Mouse (Mus musculus): Measurements from ENCODE around the gene Fsd2. TPM values are rescaled to one million over a fixed set of nuclear protein-coding genes. Genes with fewer than 3 reads are reported as not detected.

Gene Fsd2
- polyA plus RNA-seq, 1 experiment from 2014 or later: 0.04 TPM

DNA sequence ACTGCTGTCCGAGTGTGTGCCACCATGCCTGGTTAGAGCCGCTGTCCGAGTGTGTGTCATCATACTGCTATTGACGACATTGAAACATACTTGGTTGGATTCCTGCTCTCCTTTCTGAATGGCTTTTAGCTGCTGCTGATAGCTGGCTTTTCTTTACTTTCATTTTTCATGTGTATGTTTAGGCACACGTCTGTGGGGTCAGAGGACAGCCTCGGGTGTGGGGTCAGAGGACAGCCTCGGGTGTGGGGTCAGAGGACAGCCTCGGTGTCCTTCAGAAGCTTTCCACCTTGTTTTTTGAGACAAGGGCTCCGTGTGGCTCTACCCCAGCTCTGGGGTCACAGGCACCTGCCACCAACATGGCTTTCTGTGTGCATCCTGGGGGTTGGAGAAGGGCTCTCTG lies 25.9 kb upstream of the Fsd2 start:
- no peaks in the 10 kb centered on the region for H3K9me3 ChIP-seq (replicated peaks; ENCODE audit: low read length)
- no peak overlapping the region for H3K9ac ChIP-seq (ENCODE audit: low read depth, low read length)
- TF ChIP-seq CTCF (IDR thresholded peaks at IDR 0.05; ENCODE audit: low read depth): no peak
- no peak overlapping the region for H3K4me3 ChIP-seq (replicated peaks; ENCODE audit: low read depth, low read length)
- DNase-seq (ENCODE audit: low spot score) (no peak), ATAC-seq (replicated peaks; ENCODE audit: low FRiP score, low read depth) (no peak)
- no peaks in the 10 kb centered on the region for H3K4me1 ChIP-seq (replicated peaks; ENCODE audit: insufficient read depth, low read length)
- no peaks in the 10 kb centered on the region for H3K27me3 ChIP-seq (ENCODE audit: insufficient read depth, low read length)
- H3K4me2 ChIP-seq (ENCODE audit: low read length): no peak overlapping the region
- whole genome bisulfite sequencing: 83% methylated on average over 9 of the region's 9 CpGs
- H3K36me3 ChIP-seq (ENCODE audit: insufficient read depth, low read length): peaks cover 38% of the 10 kb centered on the region
- no peak overlapping the region for H3K27ac ChIP-seq

DNA sequence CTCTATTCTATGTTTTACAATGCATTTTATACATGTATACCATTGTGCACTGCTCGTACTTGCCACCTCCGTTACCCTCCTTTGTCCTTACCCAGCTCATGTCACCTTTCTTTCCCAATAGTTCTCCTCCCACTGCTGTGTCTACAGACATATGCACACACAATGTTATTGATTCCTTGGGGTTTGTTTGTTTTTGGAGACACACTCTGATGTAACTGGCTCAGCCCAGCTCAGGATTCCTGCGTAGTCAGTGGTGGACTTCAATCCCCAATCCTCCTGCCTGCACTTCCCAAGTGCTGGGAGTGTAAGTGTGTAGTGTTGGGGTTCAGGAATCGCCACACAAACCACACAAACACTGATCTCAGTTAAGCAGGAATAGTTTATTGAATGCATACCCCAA lies 20.5 kb upstream of the Fsd2 start:
- H3K4me1 ChIP-seq (replicated peaks; ENCODE audit: insufficient read depth, low read length): no peaks in the 10 kb centered on the region
- H3K27ac ChIP-seq: no peak overlapping the region
- H3K4me2 ChIP-seq (ENCODE audit: low read length): no peak overlapping the region
- DNase-seq (ENCODE audit: low spot score): no peak
- H3K4me3 ChIP-seq (replicated peaks; ENCODE audit: low read depth, low read length): no peak overlapping the region
- TF ChIP-seq CTCF (IDR thresholded peaks at IDR 0.05; ENCODE audit: low read depth): no peak
- no peak overlapping the region for H3K9ac ChIP-seq (ENCODE audit: low read depth, low read length)
- no peak for ATAC-seq (replicated peaks; ENCODE audit: low FRiP score, low read depth)
- H3K9me3 ChIP-seq (replicated peaks; ENCODE audit: low read length): no peaks in the 10 kb centered on the region
- 84% methylated on average over 4 of the region's 4 CpGs for WGBS
- H3K27me3 ChIP-seq (ENCODE audit: insufficient read depth, low read length): no peaks in the 10 kb centered on the region
- H3K36me3 ChIP-seq (ENCODE audit: insufficient read depth, low read length): peaks cover 42% of the 10 kb centered on the region

DNA sequence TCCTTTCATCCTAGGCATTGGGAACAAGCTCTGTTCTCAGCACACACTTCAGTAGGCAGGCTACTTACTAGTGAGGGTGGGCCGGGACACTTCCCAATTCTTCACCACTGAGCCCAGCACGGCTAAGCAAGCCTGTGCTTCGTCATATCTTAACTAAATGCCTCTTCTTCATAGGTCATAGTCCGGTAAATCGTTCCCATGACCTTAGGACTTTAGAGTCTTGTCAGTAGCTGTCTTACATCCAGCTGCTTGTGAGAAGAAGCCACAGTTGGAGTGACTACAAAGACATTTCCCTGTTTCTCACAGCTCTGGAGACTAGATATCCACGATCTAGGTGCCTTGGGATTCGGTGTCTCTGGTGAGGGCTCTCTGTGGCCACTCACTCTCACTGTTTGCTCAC lies 18.6 kb upstream of the Fsd2 start:
- TF ChIP-seq CTCF (IDR thresholded peaks at IDR 0.05; ENCODE audit: low read depth): no peak
- WGBS: 89% methylated on average over 7 of the region's 7 CpGs

DNA sequence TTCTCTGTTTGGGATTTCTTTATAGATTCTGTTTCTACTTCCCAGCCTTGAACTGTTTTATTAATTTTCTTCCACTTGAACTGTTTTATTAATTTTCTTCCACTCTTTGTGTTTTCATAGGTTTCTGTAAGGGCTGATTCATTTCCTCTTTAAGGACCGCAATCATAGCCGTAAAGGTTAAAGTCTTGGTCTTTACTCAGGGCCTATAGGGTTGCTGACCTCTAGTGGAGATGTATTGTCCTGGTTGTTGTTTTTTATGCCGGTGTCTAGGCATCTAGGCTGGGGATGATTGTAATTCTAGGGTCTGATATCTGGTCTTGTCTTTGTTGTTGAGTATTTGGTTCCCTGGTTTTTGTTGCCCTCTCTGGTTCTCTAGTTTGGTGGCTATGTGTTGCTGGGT lies 16.8 kb upstream of the Fsd2 start:
- Histone ChIP-seq H3K9me3 (replicated peaks; ENCODE audit: low read length) (no peaks in the 10 kb centered on the region), H3K4me1 (replicated peaks; ENCODE audit: insufficient read depth, low read length) (no peaks in the 10 kb centered on the region), H3K4me3 (replicated peaks; ENCODE audit: low read depth, low read length) (no peak overlapping the region), H3K27me3 (ENCODE audit: insufficient read depth, low read length) (no peaks in the 10 kb centered on the region), H3K4me2 (ENCODE audit: low read length) (no peak overlapping the region), H3K36me3 (ENCODE audit: insufficient read depth, low read length) (peaks cover 29% of the 10 kb centered on the region), H3K9ac (ENCODE audit: low read depth, low read length) (no peak overlapping the region), H3K27ac (no peak overlapping the region)
- WGBS: 66% methylated on average over 3 of the region's 3 CpGs
- DNase-seq (ENCODE audit: low spot score) (peak; percentile 6), ATAC-seq (replicated peaks; ENCODE audit: low FRiP score, low read depth) (no peak)
- peak; percentile 36; the same call in 1 of the 2 replicates for TF ChIP-seq CTCF (IDR thresholded peaks at IDR 0.05; ENCODE audit: low read depth)

More for the DNA sequence above, 18.6 kb upstream of the Fsd2 start:
- Histone ChIP-seq H3K4me2 (ENCODE audit: low read length) (no peak overlapping the region), H3K4me1 (replicated peaks; ENCODE audit: insufficient read depth, low read length) (no peaks in the 10 kb centered on the region), H3K9me3 (replicated peaks; ENCODE audit: low read length) (no peaks in the 10 kb centered on the region), H3K27ac (no peak overlapping the region), H3K36me3 (ENCODE audit: insufficient read depth, low read length) (peaks cover 27% of the 10 kb centered on the region), H3K27me3 (ENCODE audit: insufficient read depth, low read length) (no peaks in the 10 kb centered on the region), H3K4me3 (replicated peaks; ENCODE audit: low read depth, low read length) (no peak overlapping the region), H3K9ac (ENCODE audit: low read depth, low read length) (no peak overlapping the region)
- no peak for ATAC-seq (replicated peaks; ENCODE audit: low FRiP score, low read depth)
- DNase-seq (ENCODE audit: low spot score): no peak

DNA sequence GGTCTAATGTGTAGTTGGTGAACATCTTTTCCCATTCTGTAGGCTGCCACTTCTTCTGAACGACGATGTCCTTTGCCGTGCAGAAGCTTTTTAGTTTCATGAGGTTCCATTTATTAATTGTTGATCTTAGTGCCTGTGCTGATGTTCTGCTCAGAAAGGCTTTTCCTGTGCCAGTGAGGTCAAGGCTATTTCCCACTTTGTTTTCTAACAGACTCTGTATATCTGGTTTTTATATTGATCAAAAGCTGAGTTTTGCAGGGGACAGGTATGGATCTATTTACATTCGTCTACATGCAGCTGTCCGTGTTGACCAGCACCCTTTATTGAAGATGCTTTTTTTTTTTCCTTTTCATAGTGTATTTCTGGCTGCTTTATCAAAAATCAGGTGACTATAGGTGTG lies 12.6 kb upstream of the Fsd2 start:
- no peak for TF ChIP-seq CTCF (IDR thresholded peaks at IDR 0.05; ENCODE audit: low read depth)
- Histone ChIP-seq H3K4me3 (replicated peaks; ENCODE audit: low read depth, low read length) (no peak overlapping the region), H3K36me3 (ENCODE audit: insufficient read depth, low read length) (peaks cover 19% of the 10 kb centered on the region), H3K27ac (no peak overlapping the region), H3K9ac (ENCODE audit: low read depth, low read length) (no peak overlapping the region), H3K9me3 (replicated peaks; ENCODE audit: low read length) (no peaks in the 10 kb centered on the region), H3K4me1 (replicated peaks; ENCODE audit: insufficient read depth, low read length) (no peaks in the 10 kb centered on the region), H3K27me3 (ENCODE audit: insufficient read depth, low read length) (no peaks in the 10 kb centered on the region), H3K4me2 (ENCODE audit: low read length) (no peak overlapping the region)
- DNase-seq (ENCODE audit: low spot score): no peak
- ATAC-seq (replicated peaks; ENCODE audit: low FRiP score, low read depth): no peak
- WGBS: 98% methylated on average over 5 of the region's 5 CpGs

DNA sequence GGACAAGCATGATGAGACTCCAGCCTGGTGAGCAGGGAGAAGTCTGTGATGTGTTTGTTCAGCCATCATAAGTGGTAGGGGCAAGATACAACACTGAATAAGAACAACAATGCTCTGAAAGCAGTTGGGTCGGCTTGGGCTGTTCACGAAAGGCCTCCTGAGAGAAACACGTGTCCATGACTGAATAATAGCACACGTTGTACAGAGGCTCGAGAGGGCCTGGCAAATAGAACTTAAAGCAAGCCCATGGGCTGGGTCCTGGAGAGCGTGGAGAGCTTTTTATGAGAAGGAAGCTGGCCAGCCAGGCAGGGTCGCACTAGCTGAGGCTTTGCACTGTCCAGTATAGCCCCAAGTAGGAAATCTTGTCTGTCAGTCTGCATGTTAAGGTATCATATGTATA lies 11.7 kb upstream of the Fsd2 start:
- no peak for DNase-seq (ENCODE audit: low spot score)
- Histone ChIP-seq H3K9ac (ENCODE audit: low read depth, low read length) (no peak overlapping the region), H3K27me3 (ENCODE audit: insufficient read depth, low read length) (no peaks in the 10 kb centered on the region), H3K4me2 (ENCODE audit: low read length) (no peak overlapping the region), H3K4me3 (replicated peaks; ENCODE audit: low read depth, low read length) (no peak overlapping the region), H3K36me3 (ENCODE audit: insufficient read depth, low read length) (peaks cover 16% of the 10 kb centered on the region; the same call in 1 of the 2 replicates), H3K4me1 (replicated peaks; ENCODE audit: insufficient read depth, low read length) (no peaks in the 10 kb centered on the region), H3K27ac (no peak overlapping the region), H3K9me3 (replicated peaks; ENCODE audit: low read length) (no peaks in the 10 kb centered on the region)
- WGBS: 91% methylated on average over 7 of the region's 7 CpGs
- TF ChIP-seq CTCF (IDR thresholded peaks at IDR 0.05; ENCODE audit: low read depth): no peak
- ATAC-seq (replicated peaks; ENCODE audit: low FRiP score, low read depth): no peak

DNA sequence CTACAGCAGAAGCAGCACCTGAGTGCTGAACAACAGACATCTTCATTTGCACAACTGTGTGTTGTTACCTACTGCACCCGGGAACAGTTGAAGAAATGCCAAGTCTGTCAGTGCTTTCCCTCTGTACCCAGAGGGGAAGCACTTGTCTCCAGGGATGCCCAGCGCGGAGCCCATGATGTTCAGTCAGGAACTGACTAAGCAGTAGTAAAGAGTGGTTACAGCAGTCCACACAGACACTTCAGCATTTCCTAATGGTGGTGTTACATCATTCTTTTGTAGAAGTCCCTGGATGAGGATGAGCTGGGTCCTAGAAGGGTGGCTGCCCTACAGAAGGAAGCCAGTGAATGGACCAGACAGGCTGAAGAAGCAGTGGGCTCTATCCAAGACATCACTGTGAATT lies 11.1 kb upstream of the Fsd2 start:
- Histone ChIP-seq H3K9me3 (replicated peaks; ENCODE audit: low read length) (no peaks in the 10 kb centered on the region), H3K4me2 (ENCODE audit: low read length) (no peak overlapping the region), H3K9ac (ENCODE audit: low read depth, low read length) (no peak overlapping the region), H3K4me3 (replicated peaks; ENCODE audit: low read depth, low read length) (no peak overlapping the region), H3K27ac (no peak overlapping the region), H3K4me1 (replicated peaks; ENCODE audit: insufficient read depth, low read length) (0 out of 2 replicates have a peak, but pooled peaks cover 2% of the 10 kb centered on the region), H3K27me3 (ENCODE audit: insufficient read depth, low read length) (no peaks in the 10 kb centered on the region), H3K36me3 (ENCODE audit: insufficient read depth, low read length) (peaks cover 16% of the 10 kb centered on the region; the same call in 1 of the 2 replicates)
- DNase-seq (ENCODE audit: low spot score) (no peak), ATAC-seq (replicated peaks; ENCODE audit: low FRiP score, low read depth) (no peak)
- WGBS: 95% methylated on average over 3 of the region's 3 CpGs
- TF ChIP-seq CTCF (IDR thresholded peaks at IDR 0.05; ENCODE audit: low read depth): no peak
